Mouse (Mus musculus) erythroblast, adult 5-6 weeks (primary cell): ENCODE data around the gene Fam84a. TPM values are rescaled to one million over a fixed set of nuclear protein-coding genes. Genes with fewer than 3 reads are reported as not detected.

Source experiments
- ATAC-seq: replicated peaks from 2 replicates; pipeline ENCODE4 v1.8.0; 2016; ENCODE audit warnings: moderate number of reproducible peaks, mild to moderate bottlenecking, moderate TSS enrichment, inconsistent platforms; ENCODE audit not compliant: poor library complexity, low FRiP score, severe bottlenecking
- total RNA-seq, 2 experiments: library from RNA; stranded (forward) in 1 of 2; stranded (reverse) in 1 of 2; fragments of 150-400 nt in 1 of 2; fragments of 200-764, 138-1000 nt in 1 of 2; gene quantifications; 2 replicates each; pipeline versions ENCODE4 v1.2.3 to v1.2.4; 2015 to 2017; ENCODE audit warnings: low replicate concordance in 2 of 2

Fam84a gene
- total RNA-seq (2015; ENCODE audit: low replicate concordance) (not detected in 2 replicates), total RNA-seq (2017; ENCODE audit: low replicate concordance) (not detected in 2 replicates)

GRCm38 (mm10) chr12:14151921-14152320 lies at the start of gene Fam84a:
Fam84a (minus strand) TSS chr12:14152054.
- no peak for ATAC-seq

GRCm38 (mm10) chr12:14195479-14195878 lies 43.6 kb upstream of the Fam84a start:
- ATAC-seq: no peak

- no peak for ATAC-seq
Measured at GRCm38 (mm10) chr12:14186689-14187195, 34.9 kb upstream of the Fam84a start.

- no peak for ATAC-seq
Measured at GRCm38 (mm10) chr12:14165713-14166112, 13.9 kb upstream of the Fam84a start.

- ATAC-seq: no peak
Measured at GRCm38 (mm10) chr12:14164936-14165335, 13.1 kb upstream of the Fam84a start.

GRCm38 (mm10) chr12:14152426-14152825 lies 572 bp upstream of the Fam84a start:
- ATAC-seq: no peak

GRCm38 (mm10) chr12:14150936-14151631 lies 770 bp downstream of the Fam84a start:
- no peak for ATAC-seq

GRCm38 (mm10) chr12:14150568-14150909 lies 1.3 kb downstream of the Fam84a start:
- ATAC-seq: no peak

- ATAC-seq: no peak
Measured at GRCm38 (mm10) chr12:14149843-14150567, 1.8 kb downstream of the Fam84a start.

- ATAC-seq: no peak
Measured at GRCm38 (mm10) chr12:14149022-14149842, 2.6 kb downstream of the Fam84a start.

GRCm38 (mm10) chr12:14137046-14137445 lies 14.8 kb downstream of the Fam84a start:
- no peak for ATAC-seq

- ATAC-seq: no peak
Measured at GRCm38 (mm10) chr12:14114730-14115129, 37.1 kb downstream of the Fam84a start.

GRCm38 (mm10) chr12:14096944-14097343 lies 54.9 kb downstream of the Fam84a start:
- ATAC-seq: no peak
